Mouse (Mus musculus): ENCODE data around the gene Rbfox3. TPM values are rescaled to one million over a fixed set of nuclear protein-coding genes. Genes with fewer than 3 reads are reported as not detected.

The Rbfox3 gene
- total and polyA plus RNA-seq, 2 experiments from 2014 or later = 60.3 to 73.3 TPM

GRCm38 (mm10) chr11:118742762-118743161, 168.6 kb downstream of the Rbfox3 start:
- H3K27me3 ChIP-seq (ENCODE audit: insufficient read depth, low read length) = no peaks in the 10 kb centered on the region
- H3K4me2 ChIP-seq (ENCODE audit: low read depth, low read length, poor library complexity, severe bottlenecking) = no peak overlapping the region
- TF ChIP-seq CTCF (IDR thresholded peaks at IDR 0.05) = peak; percentile 84
- ATAC-seq (ENCODE audit: low FRiP score) = no peak
- H3K9ac ChIP-seq (replicated peaks; ENCODE audit: low read length, poor library complexity, severe bottlenecking) = no peak overlapping the region
- H3K27ac ChIP-seq (ENCODE audit: low read depth, low read length) = no peak overlapping the region
- no peaks in the 10 kb centered on the region for H3K9me3 ChIP-seq (ENCODE audit: low read length)
- DNase-seq (ENCODE audit: low spot score) = peak; percentile 71
- no peaks in the 10 kb centered on the region for H3K36me3 ChIP-seq (ENCODE audit: insufficient read depth, low read length)
- H3K4me1 ChIP-seq (ENCODE audit: insufficient read depth, low read length) = peaks cover 15% of the 10 kb centered on the region
- no peak overlapping the region for H3K4me3 ChIP-seq (ENCODE audit: low read depth, low read length)
- WGBS = 23% methylated on average over 3 of the region's 3 CpGs

DNA sequence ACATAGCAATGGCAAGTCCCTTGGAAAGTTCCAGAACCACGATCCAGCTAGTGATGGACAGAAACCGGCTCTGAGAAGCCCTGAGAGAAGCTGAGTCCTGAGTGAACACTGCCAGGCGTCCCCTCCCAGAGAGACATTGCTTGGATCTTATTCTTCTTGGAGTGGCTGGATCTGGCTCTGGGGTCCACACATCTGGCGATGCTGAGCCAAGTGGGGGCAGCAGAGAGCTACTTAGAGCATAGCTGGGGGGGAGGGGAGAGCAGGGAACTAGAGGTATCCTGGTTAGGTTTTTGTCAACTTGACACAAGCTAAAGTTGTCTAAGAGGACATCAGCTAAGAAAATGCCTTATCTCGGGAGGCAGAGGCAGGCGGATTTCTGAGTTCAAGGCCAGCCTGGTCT, 170.1 kb downstream of the Rbfox3 start:
- no peak overlapping the region for H3K9ac ChIP-seq (replicated peaks; ENCODE audit: low read length, poor library complexity, severe bottlenecking)
- H3K27me3 ChIP-seq (ENCODE audit: insufficient read depth, low read length) = no peaks in the 10 kb centered on the region
- 41% methylated on average over 6 of the region's 6 CpGs for WGBS
- DNase-seq (ENCODE audit: low spot score) (peak; percentile 81), ATAC-seq (ENCODE audit: low FRiP score) (no peak)
- no peak overlapping the region for H3K4me3 ChIP-seq (ENCODE audit: low read depth, low read length)
- no peak overlapping the region for H3K27ac ChIP-seq (ENCODE audit: low read depth, low read length)
- no peak overlapping the region for H3K4me2 ChIP-seq (ENCODE audit: low read depth, low read length, poor library complexity, severe bottlenecking)
- H3K4me1 ChIP-seq (ENCODE audit: insufficient read depth, low read length) = peaks cover 15% of the 10 kb centered on the region
- H3K9me3 ChIP-seq (ENCODE audit: low read length) = no peaks in the 10 kb centered on the region
- peak; percentile 81 for TF ChIP-seq CTCF (IDR thresholded peaks at IDR 0.05)
- no peaks in the 10 kb centered on the region for H3K36me3 ChIP-seq (ENCODE audit: insufficient read depth, low read length)

DNA sequence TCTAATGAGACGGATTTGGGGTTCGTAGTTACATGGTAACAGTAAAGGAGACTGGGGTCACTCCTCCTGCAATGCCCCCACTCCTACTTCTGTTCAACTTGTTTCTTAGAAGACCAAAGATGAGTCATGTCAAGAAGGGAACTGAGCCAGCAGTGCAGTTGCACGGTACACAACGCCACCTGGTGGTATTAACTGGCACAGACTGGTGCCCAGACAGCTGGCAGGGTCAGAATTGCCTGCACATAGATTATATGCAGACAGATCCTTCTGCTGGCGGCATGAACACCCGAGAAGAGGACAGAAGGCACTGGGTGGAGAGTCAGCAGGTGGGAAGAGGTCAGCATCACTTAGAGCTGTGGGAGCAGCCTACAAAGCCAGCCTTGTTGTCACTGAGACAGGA, 171.4 kb downstream of the Rbfox3 start:
- H3K9me3 ChIP-seq (ENCODE audit: low read length) = no peaks in the 10 kb centered on the region
- 9% methylated on average over 6 of the region's 6 CpGs for WGBS
- H3K27ac ChIP-seq (ENCODE audit: low read depth, low read length) = no peak overlapping the region
- H3K4me2 ChIP-seq (ENCODE audit: low read depth, low read length, poor library complexity, severe bottlenecking) = no peak overlapping the region
- no peaks in the 10 kb centered on the region for H3K36me3 ChIP-seq (ENCODE audit: insufficient read depth, low read length)
- H3K9ac ChIP-seq (replicated peaks; ENCODE audit: low read length, poor library complexity, severe bottlenecking) = no peak overlapping the region
- peak; percentile 96 for TF ChIP-seq CTCF (IDR thresholded peaks at IDR 0.05)
- DNase-seq (ENCODE audit: low spot score) (peak; percentile 91), ATAC-seq (ENCODE audit: low FRiP score) (0 out of 2 replicates have a peak, but pooled peaks have one; percentile 25)
- no peak overlapping the region for H3K4me3 ChIP-seq (ENCODE audit: low read depth, low read length)
- peaks cover 6% of the 10 kb centered on the region; the same call in 1 of the 2 replicates for H3K4me1 ChIP-seq (ENCODE audit: insufficient read depth, low read length)
- H3K27me3 ChIP-seq (ENCODE audit: insufficient read depth, low read length) = no peaks in the 10 kb centered on the region

GRCm38 (mm10) chr11:118738855-118739832, 172.3 kb downstream of the Rbfox3 start:
- H3K27ac ChIP-seq (ENCODE audit: low read depth, low read length) = no peak overlapping the region
- DNase-seq (ENCODE audit: low spot score) (peak; percentile 93), ATAC-seq (ENCODE audit: low FRiP score) (peak; percentile 26; the same call in 1 of the 2 replicates)
- no peak overlapping the region for H3K4me3 ChIP-seq (ENCODE audit: low read depth, low read length)
- no peaks in the 10 kb centered on the region for H3K27me3 ChIP-seq (ENCODE audit: insufficient read depth, low read length)
- H3K4me2 ChIP-seq (ENCODE audit: low read depth, low read length, poor library complexity, severe bottlenecking) = peak overlapping the region; percentile 26; the same call in 1 of the 2 replicates
- H3K9ac ChIP-seq (replicated peaks; ENCODE audit: low read length, poor library complexity, severe bottlenecking) = no peak overlapping the region
- no peaks in the 10 kb centered on the region for H3K9me3 ChIP-seq (ENCODE audit: low read length)
- TF ChIP-seq CTCF (IDR thresholded peaks at IDR 0.05) = peak; percentile 99
- no peaks in the 10 kb centered on the region for H3K36me3 ChIP-seq (ENCODE audit: insufficient read depth, low read length)
- peaks cover 4% of the 10 kb centered on the region; the same call in 1 of the 2 replicates for H3K4me1 ChIP-seq (ENCODE audit: insufficient read depth, low read length)
- 10% methylated on average over 23 of the region's 23 CpGs for WGBS

DNA sequence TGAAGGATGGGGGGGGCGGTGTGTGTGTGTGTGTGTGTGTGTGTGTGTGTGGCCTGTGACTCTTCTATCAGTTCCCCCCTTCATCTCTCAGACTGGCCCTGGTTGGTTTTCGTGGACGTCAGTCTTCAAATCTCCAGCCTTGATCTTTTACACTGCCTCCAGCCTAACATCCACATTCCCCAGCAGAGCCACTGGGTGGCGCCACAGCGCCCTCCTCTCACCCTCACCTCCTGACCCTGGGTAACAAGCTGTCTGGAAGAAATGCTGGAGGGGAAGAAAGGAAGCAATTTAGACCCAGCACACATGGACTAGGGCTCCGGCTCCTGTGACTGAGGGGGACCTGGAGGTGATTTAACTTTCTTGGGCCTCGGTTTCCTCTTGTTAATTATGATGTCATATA, 173.1 kb downstream of the Rbfox3 start:
- no peak overlapping the region for H3K9ac ChIP-seq (replicated peaks; ENCODE audit: low read length, poor library complexity, severe bottlenecking)
- 42% methylated on average over 7 of the region's 7 CpGs for WGBS
- peaks cover 4% of the 10 kb centered on the region; the same call in 1 of the 2 replicates for H3K4me1 ChIP-seq (ENCODE audit: insufficient read depth, low read length)
- H3K4me3 ChIP-seq (ENCODE audit: low read depth, low read length) = no peak overlapping the region
- TF ChIP-seq CTCF (IDR thresholded peaks at IDR 0.05) = peak; percentile 64
- no peak overlapping the region for H3K27ac ChIP-seq (ENCODE audit: low read depth, low read length)
- no peaks in the 10 kb centered on the region for H3K36me3 ChIP-seq (ENCODE audit: insufficient read depth, low read length)
- DNase-seq (ENCODE audit: low spot score) (no peak), ATAC-seq (ENCODE audit: low FRiP score) (no peak)
- H3K4me2 ChIP-seq (ENCODE audit: low read depth, low read length, poor library complexity, severe bottlenecking) = no peak overlapping the region
- no peaks in the 10 kb centered on the region for H3K27me3 ChIP-seq (ENCODE audit: insufficient read depth, low read length)
- H3K9me3 ChIP-seq (ENCODE audit: low read length) = no peaks in the 10 kb centered on the region

GRCm38 (mm10) chr11:118737821-118738220, 173.6 kb downstream of the Rbfox3 start:
- Histone ChIP-seq H3K9me3 (ENCODE audit: low read length) (no peaks in the 10 kb centered on the region), H3K27me3 (ENCODE audit: insufficient read depth, low read length) (no peaks in the 10 kb centered on the region), H3K4me1 (ENCODE audit: insufficient read depth, low read length) (peaks cover 4% of the 10 kb centered on the region; the same call in 1 of the 2 replicates), H3K4me3 (ENCODE audit: low read depth, low read length) (no peak overlapping the region), H3K36me3 (ENCODE audit: insufficient read depth, low read length) (no peaks in the 10 kb centered on the region), H3K9ac (replicated peaks; ENCODE audit: low read length, poor library complexity, severe bottlenecking) (no peak overlapping the region), H3K27ac (ENCODE audit: low read depth, low read length) (no peak overlapping the region), H3K4me2 (ENCODE audit: low read depth, low read length, poor library complexity, severe bottlenecking) (no peak overlapping the region)
- 73% methylated on average over 3 of the region's 3 CpGs for WGBS
- ATAC-seq (ENCODE audit: low FRiP score) (no peak), DNase-seq (ENCODE audit: low spot score) (no peak)
- peak; percentile 55 for TF ChIP-seq CTCF (IDR thresholded peaks at IDR 0.05)
